Mouse (Mus musculus) olfactory bulb, adult 2 months (tissue): ENCODE results near the gene Ubox5. TPM values are rescaled to one million over a fixed set of nuclear protein-coding genes. Genes with fewer than 3 reads are reported as not detected.

Experiments used
- H3K27ac ChIP-seq: fragments of 200-500 bp; 2 replicates; pipeline ENCODE4 v1.5.1; 2012; ENCODE audit warnings: low read depth, low read length; ENCODE audit not compliant: insufficient read depth
- H3K4me1 ChIP-seq: fragments of 200-500 bp; 2 replicates; pipeline ENCODE4 v1.6.1; 2012; ENCODE audit warnings: low read length; ENCODE audit not compliant: control insufficient read depth, insufficient read depth
- H3K4me3 ChIP-seq: fragments of 200-500 bp; 2 replicates; pipeline ENCODE4 v1.5.1; 2012; ENCODE audit warnings: mild to moderate bottlenecking, low read depth, low read length, moderate library complexity; ENCODE audit not compliant: insufficient read depth
- CTCF ChIP-seq: fragments of 200-500 bp; IDR thresholded peaks from 2 replicates; pipeline ENCODE4 v1.5.1; 2012; ENCODE audit warnings: low read depth, mild to moderate bottlenecking, low read length, moderate library complexity; ENCODE audit not compliant: insufficient read depth
- POLR2A ChIP-seq: fragments of 200-500 bp; IDR thresholded peaks from 2 replicates; pipeline ENCODE4 v1.6.1; 2012; ENCODE audit warnings: mild to moderate bottlenecking, low read depth, low read length, moderate library complexity; ENCODE audit not compliant: insufficient read depth
- WGBS: fragments of 180-500 bp; shearing (Covaris S2); methylation state at CpG from one replicate; pipeline ENCODE4 v1.1.7; 2018; 5-methylcytosine and 5-hydroxymethylcytosine counted together
- polyA plus RNA-seq: library from polyadenylated mRNA; stranded (reverse); fragments of >200 nt; gene quantifications from 2 replicates; pipeline ENCODE4 v1.2.4, GENCODE M21; 2012; ENCODE audit warnings: low replicate concordance; ENCODE audit not compliant: missing spikeins, insufficient read depth, insufficient read length

Ubox5 gene
- polyA plus RNA-seq, 1 experiment, result not detected

- Histone ChIP-seq H3K27ac (no peak overlapping the region), H3K4me1 (no peaks in the 10 kb centered on the region), H3K4me3 (no peak overlapping the region)
- TF ChIP-seq CTCF, result no peak
- no peak for TF ChIP-seq POLR2A
- WGBS, result 91% methylated on average over 7 of the region's 7 CpGs
Measured at GRCm38 (mm10) chr2:130554841-130555240, 75.0 kb downstream of the Ubox5 start.

- Histone ChIP-seq H3K4me3 (no peak overlapping the region), H3K4me1 (no peaks in the 10 kb centered on the region), H3K27ac (no peak overlapping the region)
- 92% methylated on average over 8 of the region's 8 CpGs for WGBS
- TF ChIP-seq POLR2A (no peak), CTCF (no peak)
Measured at GRCm38 (mm10) chr2:130546957-130547356, 82.9 kb downstream of the Ubox5 start.

DNA sequence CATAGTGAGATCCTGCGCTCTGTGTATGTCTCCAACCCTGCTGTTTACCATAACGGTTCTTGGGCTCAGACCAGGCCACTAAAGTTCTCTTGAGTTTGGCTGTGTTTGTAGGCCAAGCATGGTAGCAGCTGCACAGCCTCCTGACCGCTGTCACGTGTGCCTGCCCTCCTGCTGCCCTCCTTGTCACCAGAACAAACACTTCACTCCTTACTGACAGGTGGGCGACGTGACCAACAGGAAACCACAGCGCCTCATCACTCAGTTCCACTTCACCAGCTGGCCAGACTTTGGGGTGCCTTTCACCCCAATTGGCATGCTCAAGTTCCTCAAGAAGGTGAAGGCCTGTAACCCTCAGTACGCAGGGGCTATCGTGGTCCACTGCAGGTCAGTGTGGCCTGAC, 89.6 kb downstream of the Ubox5 start:
- WGBS, result 92% methylated on average over 9 of the region's 9 CpGs

More for the DNA sequence above, 89.6 kb downstream of the Ubox5 start:
- TF ChIP-seq POLR2A (no peak), CTCF (no peak)
- no peak overlapping the region for H3K27ac ChIP-seq
- H3K4me3 ChIP-seq, result no peak overlapping the region
- no peaks in the 10 kb centered on the region for H3K4me1 ChIP-seq

Other genes with a start within 250 kb of the Ubox5 start
- gene Cpxm1, start 232.5 kb downstream of the Ubox5 start, polyA plus RNA-seq, result not detected in 2 replicates
- gene Gm28372, start 224.8 kb downstream of the Ubox5 start, polyA plus RNA-seq, result not detected in 2 replicates
- not detected in 2 replicates for gene 1700020A23Rik, start 224.8 kb downstream of the Ubox5 start, polyA plus RNA-seq
- gene Tmem239, start 223.6 kb downstream of the Ubox5 start, polyA plus RNA-seq, result not detected in 2 replicates
- not detected in 2 replicates for gene Vps16, start 205.7 kb downstream of the Ubox5 start, polyA plus RNA-seq
- not detected in 2 replicates for gene Pced1a, start 205.3 kb downstream of the Ubox5 start, polyA plus RNA-seq
- not detected in 2 replicates for gene Ptpra, start 179.8 kb downstream of the Ubox5 start, polyA plus RNA-seq
- gene Mrps26, start 66.3 kb downstream of the Ubox5 start, polyA plus RNA-seq, result 295 TPM in 1 of 2 replicates, not detected in the other
- gene Oxt, start 53.9 kb downstream of the Ubox5 start, polyA plus RNA-seq, result not detected in 2 replicates
- gene Avp, start 47.5 kb downstream of the Ubox5 start, polyA plus RNA-seq, result not detected in 2 replicates
- gene Fastkd5, start within 50 bp of the Ubox5 start, polyA plus RNA-seq, result not detected in 2 replicates
- gene Lzts3, start 12.8 kb upstream of the Ubox5 start, polyA plus RNA-seq, result not detected in 2 replicates
- not detected in 2 replicates for gene Ddrgk1, start 34.6 kb upstream of the Ubox5 start, polyA plus RNA-seq
- gene Itpa, start 37.6 kb upstream of the Ubox5 start, polyA plus RNA-seq, result not detected in 2 replicates
- gene Slc4a11, start 67.5 kb upstream of the Ubox5 start, polyA plus RNA-seq, result not detected in 2 replicates